Mouse (Mus musculus): Measurements from ENCODE around the gene Ccdc40.

DNA sequence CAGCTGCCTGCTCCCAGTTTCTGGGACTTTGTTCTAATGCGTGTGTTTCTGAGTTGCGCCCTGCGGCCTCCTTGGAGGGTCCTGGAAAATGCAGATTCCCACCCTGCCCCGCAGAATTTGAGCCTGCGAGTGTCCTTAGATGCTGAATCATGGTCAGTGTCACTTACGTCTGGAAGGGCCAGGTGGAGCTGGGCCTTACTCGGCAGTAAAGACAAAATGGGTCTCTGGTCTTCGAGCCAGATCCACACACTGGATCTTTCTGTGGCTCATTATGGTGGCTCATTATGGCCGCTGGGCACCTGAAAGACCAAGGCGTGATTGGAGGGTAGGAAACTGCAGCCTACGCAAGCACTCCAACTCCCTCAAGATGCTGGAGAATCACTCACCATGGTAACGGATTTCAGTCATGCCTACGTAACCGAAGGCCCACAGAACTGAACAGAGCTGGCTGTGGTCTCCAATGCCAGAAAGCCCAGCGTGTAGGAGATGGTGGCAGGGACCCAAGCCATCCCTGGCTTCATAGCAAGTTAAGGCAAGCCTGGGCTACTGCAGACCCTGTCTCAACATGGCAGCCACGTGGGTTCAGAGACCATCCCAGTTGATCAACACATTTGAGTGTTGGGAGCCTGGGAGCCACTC is 40.3 kb downstream of the Ccdc40 start:
- no peak for TF ChIP-seq CTCF (IDR thresholded peaks at IDR 0.05; ENCODE audit: borderline replicate concordance, control insufficient read depth, extremely low read depth, insufficient read depth, low read length, poor library complexity)
- TF ChIP-seq POLR2A (IDR thresholded peaks at IDR 0.05; ENCODE audit: control insufficient read depth, extremely low read depth, insufficient read depth, low read length, poor library complexity), result no peak
